Mouse (Mus musculus): ENCODE measurements at regions not wholly inside any gene's neighbourhood (a gene's known extent, or its start where the extent isn't known, plus 50 kb on each side); places are given as distances from the start of the nearest gene placed in this dataset.

DNA sequence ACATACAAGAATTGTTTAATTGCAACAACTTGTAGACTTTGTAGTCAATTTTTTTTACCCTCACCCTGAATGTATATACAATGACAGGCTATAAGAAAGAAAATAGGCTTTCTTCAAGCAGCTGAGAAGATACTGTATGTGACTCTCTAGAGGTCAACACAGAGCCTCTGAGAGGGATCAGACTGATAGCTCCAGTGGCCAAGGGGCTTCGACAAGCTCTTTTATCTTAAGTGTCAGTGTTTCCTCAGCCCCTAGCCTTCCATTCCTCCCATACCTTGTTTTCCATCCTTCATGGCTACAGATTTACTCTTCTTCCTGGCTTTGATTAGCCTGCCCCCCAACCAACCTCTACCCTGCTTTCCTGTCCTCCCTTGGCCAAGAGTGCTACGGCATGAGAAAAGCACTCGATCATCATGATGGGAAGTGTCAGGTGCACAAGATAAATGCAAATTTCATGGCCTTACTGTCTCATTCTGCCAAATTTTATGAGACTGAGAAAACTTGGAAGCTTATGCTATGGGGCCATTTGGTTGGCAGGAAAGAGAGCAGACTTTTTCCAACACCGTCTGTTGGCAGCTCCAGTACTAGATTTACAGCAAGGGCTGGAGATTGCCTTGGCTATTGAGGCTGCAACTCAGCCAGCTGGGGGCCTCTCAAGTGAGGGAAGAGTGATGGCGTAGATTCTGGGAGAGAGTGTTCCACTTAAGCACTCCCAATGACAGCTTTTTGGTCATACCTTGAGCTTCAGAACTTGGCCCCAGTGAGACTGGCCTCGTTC lies 484.3 kb upstream of the Etaa1 start:
- WGBS: 91% methylated on average over 6 of the region's 6 CpGs
- no peak for DNase-seq (ENCODE audit: extremely low spot score, low spot score)

DNA sequence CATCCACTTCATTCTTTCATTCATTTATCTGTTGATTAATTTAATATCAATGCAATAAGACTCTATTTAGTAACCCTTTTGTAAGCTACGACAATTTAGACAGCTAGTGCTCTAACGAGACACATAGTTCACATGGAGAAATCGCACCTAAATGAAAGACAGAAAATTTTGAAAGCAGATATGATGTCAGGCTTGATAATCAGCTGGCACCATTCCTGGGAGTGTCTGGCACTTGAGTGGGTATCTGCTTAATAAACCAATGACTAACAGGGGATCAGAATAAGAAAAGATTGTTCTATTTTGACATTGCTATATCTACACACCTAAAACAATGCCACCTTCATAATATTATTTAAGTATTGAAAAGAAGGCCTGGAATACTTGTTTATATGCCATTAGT lies 467.4 kb upstream of the Etaa1 start:
- no peaks in the 10 kb centered on the region for H3K4me1 ChIP-seq
- H3K4me3 ChIP-seq: no peak overlapping the region
- 86% methylated on average over 3 of the region's 3 CpGs for WGBS
- H3K36me3 ChIP-seq (replicated peaks): no peaks in the 10 kb centered on the region
- no peak for DNase-seq (ENCODE audit: extremely low spot score, low spot score)
- H3K27ac ChIP-seq: no peak overlapping the region
- H3K27me3 ChIP-seq (ENCODE audit: poor library complexity, severe bottlenecking): no peaks in the 10 kb centered on the region
- no peaks in the 10 kb centered on the region for H3K9me3 ChIP-seq

More for the DNA sequence above, 484.3 kb upstream of the Etaa1 start:
- no peaks in the 10 kb centered on the region for H3K9me3 ChIP-seq
- H3K36me3 ChIP-seq (replicated peaks): no peaks in the 10 kb centered on the region
- no peaks in the 10 kb centered on the region for H3K27me3 ChIP-seq (ENCODE audit: poor library complexity, severe bottlenecking)
- no peaks in the 10 kb centered on the region for H3K4me1 ChIP-seq
- no peak overlapping the region for H3K27ac ChIP-seq
- H3K4me3 ChIP-seq: no peak overlapping the region

- WGBS: 80% methylated on average over 1 of the region's 1 CpGs
- DNase-seq (ENCODE audit: extremely low spot score, low spot score): no peak
- H3K27ac ChIP-seq: no peak overlapping the region
- H3K36me3 ChIP-seq (replicated peaks): no peaks in the 10 kb centered on the region
- H3K27me3 ChIP-seq (ENCODE audit: poor library complexity, severe bottlenecking): no peaks in the 10 kb centered on the region
- H3K9me3 ChIP-seq: no peaks in the 10 kb centered on the region
- H3K4me3 ChIP-seq: no peak overlapping the region
- no peaks in the 10 kb centered on the region for H3K4me1 ChIP-seq
These were observed 460.1 kb upstream of the Etaa1 start for GRCm38 (mm10) chr11:18413769-18414168.

GRCm38 (mm10) chr11:18408071-18408752 lies 454.5 kb upstream of the Etaa1 start:
- no peaks in the 10 kb centered on the region for H3K4me1 ChIP-seq
- no peak overlapping the region for H3K27ac ChIP-seq
- H3K4me3 ChIP-seq: no peak overlapping the region
- H3K27me3 ChIP-seq (ENCODE audit: poor library complexity, severe bottlenecking): no peaks in the 10 kb centered on the region
- no peaks in the 10 kb centered on the region for H3K9me3 ChIP-seq
- no peak for DNase-seq (ENCODE audit: extremely low spot score, low spot score)
- 83% methylated on average over 8 of the region's 8 CpGs for WGBS
- H3K36me3 ChIP-seq (replicated peaks): no peaks in the 10 kb centered on the region

DNA sequence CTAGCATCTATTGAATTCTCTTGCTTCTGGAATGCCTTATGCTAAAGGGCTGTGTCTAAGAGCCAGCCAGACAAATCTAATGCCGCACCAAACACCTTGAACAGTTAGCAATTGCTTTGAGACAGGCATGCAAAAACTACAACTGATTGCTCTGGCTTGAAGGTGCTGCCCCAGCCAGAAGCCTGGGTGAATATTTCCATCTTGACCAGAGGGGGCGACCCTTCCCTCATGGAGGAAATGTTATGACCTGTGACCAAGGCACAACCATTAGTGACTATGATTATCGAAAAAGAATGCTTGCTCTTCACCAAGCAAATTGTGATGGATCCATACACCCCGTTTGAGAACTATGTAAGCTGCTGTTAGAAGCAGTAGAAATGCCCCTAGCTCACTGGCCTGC lies 445.9 kb upstream of the Etaa1 start:
- WGBS: 70% methylated on average over 4 of the region's 4 CpGs
- Histone ChIP-seq H3K27ac (no peak overlapping the region), H3K27me3 (ENCODE audit: poor library complexity, severe bottlenecking) (no peaks in the 10 kb centered on the region), H3K36me3 (replicated peaks) (no peaks in the 10 kb centered on the region), H3K4me3 (no peak overlapping the region), H3K9me3 (no peaks in the 10 kb centered on the region), H3K4me1 (no peaks in the 10 kb centered on the region)
- no peak for DNase-seq (ENCODE audit: extremely low spot score, low spot score)

DNA sequence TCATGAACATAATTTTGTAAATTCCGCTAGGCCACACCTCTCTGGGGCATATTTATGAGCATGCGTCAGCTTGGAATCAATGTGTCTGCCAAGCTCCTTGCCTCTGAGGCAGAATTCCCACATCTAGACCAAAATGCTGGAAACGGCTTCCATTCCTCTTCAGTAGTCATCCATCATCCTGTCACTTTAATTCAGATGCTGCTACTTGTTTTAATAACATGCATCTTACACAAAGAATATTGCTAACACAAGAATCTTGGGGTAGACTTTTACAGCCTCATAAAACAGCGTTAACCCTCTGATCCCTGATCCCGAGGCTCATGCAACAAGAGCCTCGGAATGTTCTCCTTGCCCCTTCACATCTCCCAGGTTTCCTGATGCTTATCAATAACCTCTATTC lies 442.7 kb upstream of the Etaa1 start:
- H3K27ac ChIP-seq: no peak overlapping the region
- H3K36me3 ChIP-seq (replicated peaks): no peaks in the 10 kb centered on the region
- H3K27me3 ChIP-seq (ENCODE audit: poor library complexity, severe bottlenecking): no peaks in the 10 kb centered on the region
- no peak for DNase-seq (ENCODE audit: extremely low spot score, low spot score)
- H3K9me3 ChIP-seq: no peaks in the 10 kb centered on the region
- no peak overlapping the region for H3K4me3 ChIP-seq
- H3K4me1 ChIP-seq: no peaks in the 10 kb centered on the region
- 88% methylated on average over 6 of the region's 6 CpGs for WGBS

DNA sequence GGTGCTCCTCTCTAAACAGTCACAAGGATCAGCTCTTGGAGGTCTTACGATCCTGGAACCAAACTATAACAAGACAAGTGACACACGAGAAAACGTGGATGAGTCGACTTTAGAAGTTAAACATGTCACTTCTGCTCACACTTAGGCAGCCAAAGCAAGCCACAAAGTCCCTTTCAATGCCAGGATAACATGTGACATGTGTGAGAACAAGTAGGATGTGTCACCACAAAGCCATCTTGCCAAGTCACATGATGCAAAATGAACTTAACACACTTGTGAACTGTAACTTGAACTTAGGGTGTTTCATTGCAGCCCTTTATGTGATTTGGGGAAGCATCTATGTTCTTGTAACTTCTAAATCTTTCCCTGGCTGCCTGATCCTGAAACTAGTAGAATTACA lies 442.0 kb upstream of the Etaa1 start:
- Histone ChIP-seq H3K27ac (no peak overlapping the region), H3K27me3 (ENCODE audit: poor library complexity, severe bottlenecking) (no peaks in the 10 kb centered on the region), H3K9me3 (no peaks in the 10 kb centered on the region), H3K36me3 (replicated peaks) (no peaks in the 10 kb centered on the region), H3K4me1 (no peaks in the 10 kb centered on the region), H3K4me3 (no peak overlapping the region)
- 89% methylated on average over 4 of the region's 4 CpGs for WGBS
- DNase-seq (ENCODE audit: extremely low spot score, low spot score): no peak

DNA sequence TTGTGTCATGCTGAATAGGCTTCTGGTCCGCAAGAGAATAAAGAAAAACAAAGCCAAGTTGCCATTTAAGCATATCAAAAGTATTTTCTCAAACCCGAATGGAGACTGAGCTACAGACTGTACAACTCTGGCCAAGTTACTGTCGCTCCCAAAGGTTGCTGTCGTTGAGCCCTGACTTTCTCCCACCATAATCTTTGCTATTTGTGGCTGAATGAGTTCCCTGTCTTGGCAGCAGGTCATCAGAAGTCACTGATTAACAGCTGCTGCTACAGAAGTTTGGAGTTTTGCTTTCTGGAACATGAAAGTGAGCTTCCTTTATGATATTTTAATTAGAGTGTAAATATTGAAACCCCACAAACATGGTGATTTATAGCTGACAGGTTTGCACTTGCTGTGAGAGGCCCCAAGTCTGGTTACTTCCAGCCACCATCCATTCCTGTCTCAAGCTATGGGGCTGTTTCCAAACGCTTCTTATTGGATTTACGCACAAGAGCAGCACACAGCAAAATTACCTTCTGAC lies 419.2 kb upstream of the Etaa1 start:
- H3K4me3 ChIP-seq: no peak overlapping the region
- no peak for DNase-seq (ENCODE audit: extremely low spot score, low spot score)
- WGBS: 92% methylated on average over 6 of the region's 6 CpGs
- H3K9me3 ChIP-seq: no peaks in the 10 kb centered on the region
- peaks cover 3% of the 10 kb centered on the region for H3K4me1 ChIP-seq
- H3K27ac ChIP-seq: no peak overlapping the region
- H3K36me3 ChIP-seq (replicated peaks): no peaks in the 10 kb centered on the region
- H3K27me3 ChIP-seq (ENCODE audit: poor library complexity, severe bottlenecking): no peaks in the 10 kb centered on the region

GRCm38 (mm10) chr11:18371304-18371703 lies 417.6 kb upstream of the Etaa1 start:
- no peaks in the 10 kb centered on the region for H3K27me3 ChIP-seq (ENCODE audit: poor library complexity, severe bottlenecking)
- no peak for DNase-seq (ENCODE audit: extremely low spot score, low spot score)
- no peak overlapping the region for H3K27ac ChIP-seq
- H3K9me3 ChIP-seq: no peaks in the 10 kb centered on the region
- 13% methylated on average over 3 of the region's 3 CpGs for WGBS
- H3K36me3 ChIP-seq (replicated peaks): no peaks in the 10 kb centered on the region
- H3K4me3 ChIP-seq: no peak overlapping the region
- H3K4me1 ChIP-seq: peaks cover 3% of the 10 kb centered on the region

DNA sequence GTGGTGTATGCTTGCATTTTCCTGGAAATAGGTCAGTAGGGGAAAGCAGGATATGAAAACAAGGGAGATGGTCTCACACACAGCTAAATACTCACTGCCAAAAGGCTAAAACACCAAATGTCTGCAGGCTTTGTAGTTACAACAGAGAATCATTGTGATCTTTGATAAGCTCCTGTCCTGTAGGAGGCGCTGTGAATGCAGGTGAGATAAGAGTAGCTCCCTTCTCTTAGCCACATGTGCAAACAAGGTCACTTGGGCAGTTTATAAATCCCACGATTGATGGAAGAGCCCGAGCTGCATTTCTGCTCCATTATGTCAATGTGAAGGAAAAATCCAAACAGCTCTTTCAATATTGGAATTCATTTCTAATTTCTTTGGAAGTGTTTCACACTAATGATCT lies 417.2 kb upstream of the Etaa1 start:
- WGBS: 24% methylated on average over 3 of the region's 3 CpGs

DNA sequence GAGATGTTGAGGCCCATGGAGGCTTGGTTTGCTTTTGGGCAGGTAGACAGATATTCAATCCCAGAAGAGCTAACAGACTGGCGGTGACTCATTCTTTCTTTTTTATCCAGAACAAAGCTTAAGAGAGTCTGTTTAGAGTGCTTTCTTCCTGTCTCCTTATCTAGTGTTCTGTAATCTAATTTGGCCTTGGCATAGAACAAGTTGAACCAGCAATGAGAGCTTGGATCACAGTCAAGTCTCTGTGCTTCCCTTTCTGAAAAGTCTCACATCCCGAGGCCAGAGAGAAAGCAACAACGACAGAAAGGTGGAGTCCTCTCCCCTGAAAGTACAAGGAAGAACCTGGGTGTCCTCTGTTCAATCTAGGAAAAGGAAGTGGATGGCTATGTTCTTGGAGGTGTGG lies 401.2 kb upstream of the Etaa1 start:
- H3K27me3 ChIP-seq (ENCODE audit: poor library complexity, severe bottlenecking): no peaks in the 10 kb centered on the region
- DNase-seq (ENCODE audit: extremely low spot score, low spot score): no peak
- no peaks in the 10 kb centered on the region for H3K36me3 ChIP-seq (replicated peaks)
- no peak overlapping the region for H3K4me3 ChIP-seq
- H3K27ac ChIP-seq: no peak overlapping the region
- H3K9me3 ChIP-seq: no peaks in the 10 kb centered on the region
- H3K4me1 ChIP-seq: no peaks in the 10 kb centered on the region
- WGBS: 84% methylated on average over 3 of the region's 3 CpGs

More for the DNA sequence above, 417.2 kb upstream of the Etaa1 start:
- H3K4me1 ChIP-seq: peaks cover 3% of the 10 kb centered on the region
- H3K27me3 ChIP-seq (ENCODE audit: poor library complexity, severe bottlenecking): no peaks in the 10 kb centered on the region
- H3K36me3 ChIP-seq (replicated peaks): no peaks in the 10 kb centered on the region
- H3K4me3 ChIP-seq: no peak overlapping the region
- no peaks in the 10 kb centered on the region for H3K9me3 ChIP-seq
- no peak for DNase-seq (ENCODE audit: extremely low spot score, low spot score)
- H3K27ac ChIP-seq: no peak overlapping the region

- Histone ChIP-seq H3K4me3 (no peak overlapping the region), H3K4me1 (no peaks in the 10 kb centered on the region), H3K36me3 (replicated peaks) (no peaks in the 10 kb centered on the region), H3K9me3 (no peaks in the 10 kb centered on the region), H3K27me3 (ENCODE audit: poor library complexity, severe bottlenecking) (no peaks in the 10 kb centered on the region), H3K27ac (no peak overlapping the region)
- WGBS: 93% methylated on average over 4 of the region's 4 CpGs
- no peak for DNase-seq (ENCODE audit: extremely low spot score, low spot score)
These were observed 400.5 kb upstream of the Etaa1 start for GRCm38 (mm10) chr11:18354156-18354555.

- no peak overlapping the region for H3K27ac ChIP-seq
- no peaks in the 10 kb centered on the region for H3K9me3 ChIP-seq
- DNase-seq (ENCODE audit: extremely low spot score, low spot score): no peak
- 89% methylated on average over 3 of the region's 3 CpGs for WGBS
- H3K4me3 ChIP-seq: no peak overlapping the region
- no peaks in the 10 kb centered on the region for H3K36me3 ChIP-seq (replicated peaks)
- H3K27me3 ChIP-seq (ENCODE audit: poor library complexity, severe bottlenecking): no peaks in the 10 kb centered on the region
- H3K4me1 ChIP-seq: no peaks in the 10 kb centered on the region
These were observed 394.2 kb upstream of the Etaa1 start for GRCm38 (mm10) chr11:18347841-18348240.
